Mouse (Mus musculus): Measurements from ENCODE around the gene Galc. TPM values are rescaled to one million over a fixed set of nuclear protein-coding genes. Genes with fewer than 3 reads are reported as not detected.

Galc gene
- polyA plus RNA-seq, 1 experiment from 2014 or later = 9.2 TPM

- no peak overlapping the region for H3K4me2 ChIP-seq (ENCODE audit: low read depth, low read length)
- no peak for ATAC-seq
Observed at GRCm38 (mm10) chr12:98227037-98227436, 32.2 kb downstream of the Galc start.

GRCm38 (mm10) chr12:98223286-98223685 is 36.0 kb downstream of the Galc start:
- WGBS = 78% methylated on average over 5 of the region's 5 CpGs
- Histone ChIP-seq H3K4me2 (ENCODE audit: low read depth, low read length) (no peak overlapping the region), H3K9ac (ENCODE audit: low read depth, low read length) (no peak overlapping the region), H3K9me3 (ENCODE audit: control insufficient read depth, low read length) (no peaks in the 10 kb centered on the region), H3K27me3 (replicated peaks; ENCODE audit: control insufficient read depth, insufficient read depth, low read length) (no peaks in the 10 kb centered on the region), H3K4me3 (ENCODE audit: low read length) (no peak overlapping the region), H3K4me1 (ENCODE audit: control insufficient read depth, insufficient read depth, low read length) (no peaks in the 10 kb centered on the region), H3K36me3 (ENCODE audit: control insufficient read depth, insufficient read depth, low read length) (no peaks in the 10 kb centered on the region), H3K27ac (ENCODE audit: low read length) (no peak overlapping the region)
- no peak for ATAC-seq

More at GRCm38 (mm10) chr12:98227037-98227436, 32.2 kb downstream of the Galc start:
- Histone ChIP-seq H3K4me3 (ENCODE audit: low read length) (no peak overlapping the region), H3K27ac (ENCODE audit: low read length) (no peak overlapping the region), H3K9ac (ENCODE audit: low read depth, low read length) (no peak overlapping the region), H3K36me3 (ENCODE audit: control insufficient read depth, insufficient read depth, low read length) (no peaks in the 10 kb centered on the region), H3K4me1 (ENCODE audit: control insufficient read depth, insufficient read depth, low read length) (no peaks in the 10 kb centered on the region), H3K27me3 (replicated peaks; ENCODE audit: control insufficient read depth, insufficient read depth, low read length) (no peaks in the 10 kb centered on the region), H3K9me3 (ENCODE audit: control insufficient read depth, low read length) (no peaks in the 10 kb centered on the region)
- WGBS = 85% methylated on average over 2 of the region's 2 CpGs

- H3K36me3 ChIP-seq (ENCODE audit: control insufficient read depth, insufficient read depth, low read length) = no peaks in the 10 kb centered on the region
Observed at GRCm38 (mm10) chr12:98216432-98216831, 42.8 kb downstream of the Galc start.

GRCm38 (mm10) chr12:98215512-98215911 is 43.7 kb downstream of the Galc start:
- Histone ChIP-seq H3K4me2 (ENCODE audit: low read depth, low read length) (no peak overlapping the region), H3K9me3 (ENCODE audit: control insufficient read depth, low read length) (no peaks in the 10 kb centered on the region), H3K27ac (ENCODE audit: low read length) (no peak overlapping the region), H3K36me3 (ENCODE audit: control insufficient read depth, insufficient read depth, low read length) (no peaks in the 10 kb centered on the region), H3K27me3 (replicated peaks; ENCODE audit: control insufficient read depth, insufficient read depth, low read length) (no peaks in the 10 kb centered on the region), H3K4me1 (ENCODE audit: control insufficient read depth, insufficient read depth, low read length) (no peaks in the 10 kb centered on the region), H3K9ac (ENCODE audit: low read depth, low read length) (no peak overlapping the region), H3K4me3 (ENCODE audit: low read length) (no peak overlapping the region)
- no peak for ATAC-seq
- 54% methylated on average over 6 of the region's 6 CpGs for WGBS

More at GRCm38 (mm10) chr12:98216432-98216831, 42.8 kb downstream of the Galc start:
- Histone ChIP-seq H3K4me1 (ENCODE audit: control insufficient read depth, insufficient read depth, low read length) (no peaks in the 10 kb centered on the region), H3K9me3 (ENCODE audit: control insufficient read depth, low read length) (no peaks in the 10 kb centered on the region), H3K4me2 (ENCODE audit: low read depth, low read length) (no peak overlapping the region), H3K27me3 (replicated peaks; ENCODE audit: control insufficient read depth, insufficient read depth, low read length) (no peaks in the 10 kb centered on the region), H3K9ac (ENCODE audit: low read depth, low read length) (no peak overlapping the region), H3K27ac (ENCODE audit: low read length) (no peak overlapping the region), H3K4me3 (ENCODE audit: low read length) (no peak overlapping the region)
- 73% methylated on average over 11 of the region's 11 CpGs for WGBS
- ATAC-seq = no peak

GRCm38 (mm10) chr12:98214191-98214590 is 45.1 kb downstream of the Galc start:
- Histone ChIP-seq H3K4me3 (ENCODE audit: low read length) (no peak overlapping the region), H3K4me2 (ENCODE audit: low read depth, low read length) (no peak overlapping the region), H3K4me1 (ENCODE audit: control insufficient read depth, insufficient read depth, low read length) (no peaks in the 10 kb centered on the region), H3K27ac (ENCODE audit: low read length) (no peak overlapping the region), H3K36me3 (ENCODE audit: control insufficient read depth, insufficient read depth, low read length) (no peaks in the 10 kb centered on the region), H3K9ac (ENCODE audit: low read depth, low read length) (no peak overlapping the region), H3K9me3 (ENCODE audit: control insufficient read depth, low read length) (no peaks in the 10 kb centered on the region), H3K27me3 (replicated peaks; ENCODE audit: control insufficient read depth, insufficient read depth, low read length) (no peaks in the 10 kb centered on the region)
- ATAC-seq = no peak
- WGBS = 72% methylated on average over 14 of the region's 14 CpGs

- WGBS = 88% methylated on average over 7 of the region's 7 CpGs
- H3K9ac ChIP-seq (ENCODE audit: low read depth, low read length) = no peak overlapping the region
- no peak for ATAC-seq
- no peak overlapping the region for H3K4me2 ChIP-seq (ENCODE audit: low read depth, low read length)
- H3K27ac ChIP-seq (ENCODE audit: low read length) = no peak overlapping the region
- H3K9me3 ChIP-seq (ENCODE audit: control insufficient read depth, low read length) = no peaks in the 10 kb centered on the region
- no peaks in the 10 kb centered on the region for H3K4me1 ChIP-seq (ENCODE audit: control insufficient read depth, insufficient read depth, low read length)
- no peak overlapping the region for H3K4me3 ChIP-seq (ENCODE audit: low read length)
- H3K36me3 ChIP-seq (ENCODE audit: control insufficient read depth, insufficient read depth, low read length) = no peaks in the 10 kb centered on the region
- no peaks in the 10 kb centered on the region for H3K27me3 ChIP-seq (replicated peaks; ENCODE audit: control insufficient read depth, insufficient read depth, low read length)
Observed at GRCm38 (mm10) chr12:98213791-98214190, 45.5 kb downstream of the Galc start.

GRCm38 (mm10) chr12:98213332-98213731 is 45.9 kb downstream of the Galc start:
- Histone ChIP-seq H3K4me1 (ENCODE audit: control insufficient read depth, insufficient read depth, low read length) (no peaks in the 10 kb centered on the region), H3K4me2 (ENCODE audit: low read depth, low read length) (no peak overlapping the region), H3K27me3 (replicated peaks; ENCODE audit: control insufficient read depth, insufficient read depth, low read length) (no peaks in the 10 kb centered on the region), H3K4me3 (ENCODE audit: low read length) (no peak overlapping the region), H3K27ac (ENCODE audit: low read length) (no peak overlapping the region), H3K9me3 (ENCODE audit: control insufficient read depth, low read length) (no peaks in the 10 kb centered on the region), H3K9ac (ENCODE audit: low read depth, low read length) (no peak overlapping the region), H3K36me3 (ENCODE audit: control insufficient read depth, insufficient read depth, low read length) (no peaks in the 10 kb centered on the region)
- ATAC-seq = no peak
- 96% methylated on average over 7 of the region's 7 CpGs for WGBS

- Histone ChIP-seq H3K4me1 (ENCODE audit: control insufficient read depth, insufficient read depth, low read length) (no peaks in the 10 kb centered on the region), H3K4me3 (ENCODE audit: low read length) (no peak overlapping the region), H3K9me3 (ENCODE audit: control insufficient read depth, low read length) (no peaks in the 10 kb centered on the region), H3K36me3 (ENCODE audit: control insufficient read depth, insufficient read depth, low read length) (no peaks in the 10 kb centered on the region), H3K4me2 (ENCODE audit: low read depth, low read length) (no peak overlapping the region), H3K27me3 (replicated peaks; ENCODE audit: control insufficient read depth, insufficient read depth, low read length) (no peaks in the 10 kb centered on the region), H3K27ac (ENCODE audit: low read length) (no peak overlapping the region), H3K9ac (ENCODE audit: low read depth, low read length) (no peak overlapping the region)
- WGBS = 90% methylated on average over 13 of the region's 13 CpGs
- ATAC-seq = no peak
Observed at GRCm38 (mm10) chr12:98212457-98213175, 46.6 kb downstream of the Galc start.

- H3K9me3 ChIP-seq (ENCODE audit: control insufficient read depth, low read length) = no peaks in the 10 kb centered on the region
- no peaks in the 10 kb centered on the region for H3K27me3 ChIP-seq (replicated peaks; ENCODE audit: control insufficient read depth, insufficient read depth, low read length)
- H3K4me1 ChIP-seq (ENCODE audit: control insufficient read depth, insufficient read depth, low read length) = no peaks in the 10 kb centered on the region
- no peak overlapping the region for H3K4me2 ChIP-seq (ENCODE audit: low read depth, low read length)
- no peak overlapping the region for H3K27ac ChIP-seq (ENCODE audit: low read length)
- no peak overlapping the region for H3K4me3 ChIP-seq (ENCODE audit: low read length)
- no peaks in the 10 kb centered on the region for H3K36me3 ChIP-seq (ENCODE audit: control insufficient read depth, insufficient read depth, low read length)
- 90% methylated on average over 6 of the region's 6 CpGs for WGBS
- H3K9ac ChIP-seq (ENCODE audit: low read depth, low read length) = no peak overlapping the region
- no peak for ATAC-seq
Observed at GRCm38 (mm10) chr12:98210495-98210894, 48.8 kb downstream of the Galc start.

GRCm38 (mm10) chr12:98208104-98208503 is 51.2 kb downstream of the Galc start:
- no peaks in the 10 kb centered on the region for H3K36me3 ChIP-seq (ENCODE audit: control insufficient read depth, insufficient read depth, low read length)
- WGBS = 85% methylated on average over 10 of the region's 10 CpGs
- no peak for ATAC-seq

More at GRCm38 (mm10) chr12:98208104-98208503, 51.2 kb downstream of the Galc start:
- no peak overlapping the region for H3K27ac ChIP-seq (ENCODE audit: low read length)
- H3K4me1 ChIP-seq (ENCODE audit: control insufficient read depth, insufficient read depth, low read length) = no peaks in the 10 kb centered on the region
- H3K9me3 ChIP-seq (ENCODE audit: control insufficient read depth, low read length) = no peaks in the 10 kb centered on the region
- no peaks in the 10 kb centered on the region for H3K27me3 ChIP-seq (replicated peaks; ENCODE audit: control insufficient read depth, insufficient read depth, low read length)
- H3K9ac ChIP-seq (ENCODE audit: low read depth, low read length) = no peak overlapping the region
- no peak overlapping the region for H3K4me2 ChIP-seq (ENCODE audit: low read depth, low read length)
- no peak overlapping the region for H3K4me3 ChIP-seq (ENCODE audit: low read length)
